Mouse (Mus musculus): ENCODE results near the gene Vgll1. TPM values are rescaled to one million over a fixed set of nuclear protein-coding genes. Genes with fewer than 3 reads are reported as not detected.
A peak's percentile ranks its signal among the peaks of the same experiment; 100 is the strongest.

Gene Vgll1
- not detected in 2 replicates for polyA plus RNA-seq (2015; fragmentation: Nextera tagmentation; extraction: Ambion mirVana)

DNA sequence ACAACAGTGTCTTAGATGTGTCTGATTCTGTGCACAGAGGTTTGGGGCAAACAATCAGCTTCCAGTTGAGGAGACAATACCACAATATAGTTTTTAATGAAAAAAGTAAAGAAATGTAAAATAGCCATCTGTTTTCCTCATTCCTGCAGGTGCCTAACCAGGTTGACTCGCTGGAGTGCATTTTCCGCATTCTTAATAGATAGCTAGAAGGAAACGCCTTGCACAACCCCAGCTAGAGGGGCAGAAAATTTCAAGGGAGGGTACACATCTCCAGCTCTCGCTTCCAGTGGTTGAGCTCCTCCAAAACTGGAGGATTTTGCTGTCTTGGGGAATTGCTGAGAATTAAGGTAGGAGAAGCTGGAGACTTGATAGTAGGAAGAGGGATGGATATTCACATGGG lies at the start of gene Vgll1:
Vgll1 (plus strand) TSS at position 301 of the 400 bp plus-strand sequence.
- no peak for ATAC-seq
- H3K36me3 ChIP-seq (ENCODE audit: poor library complexity, severe bottlenecking): no peaks in the 10 kb centered on the region
- no peak within 1 kb of the TSS for H3K27ac ChIP-seq
- no peak within 1 kb of the TSS for H3K9ac ChIP-seq
- H3K27me3 ChIP-seq: no peaks in the 10 kb centered on the region
- H3K4me2 ChIP-seq: no peak within 1 kb of the TSS
- H3K4me3 ChIP-seq: no peak within 1 kb of the TSS
- no peaks in the 10 kb centered on the region for H3K4me1 ChIP-seq
- H3K9me3 ChIP-seq (replicated peaks): no peaks in the 10 kb centered on the region
- 83% methylated on average over 4 of the region's 4 CpGs for WGBS

DNA sequence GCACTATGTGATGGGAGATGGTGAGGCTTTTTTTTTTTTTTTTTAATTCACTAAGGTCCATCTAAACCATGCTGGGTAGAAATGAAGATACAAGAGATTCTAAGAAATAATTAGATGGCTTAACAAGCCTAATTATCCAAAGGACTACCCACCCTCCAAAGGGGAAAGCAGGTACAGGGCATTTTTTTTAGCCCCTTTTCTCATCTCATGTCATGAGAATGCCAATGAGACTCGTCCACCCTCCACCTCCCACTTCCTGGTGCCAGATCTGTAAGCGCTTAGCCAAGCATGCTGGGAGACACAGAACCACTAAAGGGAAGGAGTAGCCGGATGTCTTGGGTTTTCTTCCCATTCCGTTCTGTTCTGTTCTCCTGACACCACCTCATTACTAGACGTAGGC lies 45.1 kb upstream of the Vgll1 start, which contains the start of gene Brs3:
Brs3 (plus strand) TSS at position 301 of the 400 bp plus-strand sequence.
- no peaks in the 10 kb centered on the region for H3K4me1 ChIP-seq
- H3K9me3 ChIP-seq (replicated peaks): no peaks in the 10 kb centered on the region
- H3K27ac ChIP-seq: no peak within 1 kb of the TSS
- no peak within 1 kb of the TSS for H3K4me2 ChIP-seq
- no peak for ATAC-seq
- no peaks in the 10 kb centered on the region for H3K27me3 ChIP-seq
- 85% methylated on average over 5 of the region's 5 CpGs for WGBS
- no peak within 1 kb of the TSS for H3K4me3 ChIP-seq
- no peak within 1 kb of the TSS for H3K9ac ChIP-seq
- no peaks in the 10 kb centered on the region for H3K36me3 ChIP-seq (ENCODE audit: poor library complexity, severe bottlenecking)

DNA sequence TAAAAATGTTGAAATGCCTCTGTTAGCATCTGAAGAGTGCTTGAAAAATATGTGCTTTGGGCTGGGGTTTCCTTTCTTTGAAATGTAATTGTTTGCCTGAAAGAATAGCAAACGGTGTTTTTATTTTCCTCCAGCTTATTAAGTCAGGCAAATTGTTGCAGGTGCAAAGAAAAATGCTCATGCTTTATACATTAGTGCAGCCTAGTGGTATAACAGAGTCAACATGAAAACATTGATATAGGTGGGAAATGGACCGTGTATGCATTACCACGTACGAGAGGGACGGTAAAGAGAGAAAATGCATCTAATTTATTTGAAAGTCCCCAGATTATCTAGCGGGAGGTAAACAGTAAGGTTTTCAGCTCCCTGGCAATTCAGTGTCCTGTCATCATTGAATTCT lies 44.0 kb upstream of the Vgll1 start:
- no peak overlapping the region for H3K27ac ChIP-seq
- no peaks in the 10 kb centered on the region for H3K4me1 ChIP-seq
- no peak for ATAC-seq
- no peaks in the 10 kb centered on the region for H3K36me3 ChIP-seq (ENCODE audit: poor library complexity, severe bottlenecking)
- H3K9me3 ChIP-seq (replicated peaks): no peaks in the 10 kb centered on the region
- H3K27me3 ChIP-seq: no peaks in the 10 kb centered on the region
- H3K4me3 ChIP-seq: no peak overlapping the region
- WGBS: 69% methylated on average over 6 of the region's 6 CpGs
- no peak overlapping the region for H3K9ac ChIP-seq
- H3K4me2 ChIP-seq: no peak overlapping the region

DNA sequence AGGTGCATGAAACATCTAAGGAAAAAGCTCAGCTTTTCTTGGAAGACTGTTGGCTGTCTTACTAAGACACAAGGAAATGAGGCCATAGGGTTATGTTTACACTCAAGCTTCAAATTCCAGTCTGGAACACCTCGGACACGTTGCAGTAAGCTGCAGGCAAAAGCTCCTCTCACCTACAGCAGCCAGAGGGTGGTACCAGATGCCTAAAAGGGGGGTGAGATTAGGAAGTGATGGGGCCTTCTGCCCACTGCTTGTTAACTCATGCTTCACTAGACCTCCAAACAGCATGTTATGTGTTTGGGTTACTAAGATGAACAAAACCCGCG lies 35.1 kb upstream of the Vgll1 start:
- 9% methylated on average over 4 of the region's 4 CpGs for WGBS
- Histone ChIP-seq H3K4me1 (0 out of 2 replicates have a peak, but pooled peaks cover 7% of the 10 kb centered on the region), H3K4me2 (peak overlapping the region; percentile 51), H3K9me3 (replicated peaks) (no peaks in the 10 kb centered on the region), H3K27me3 (no peaks in the 10 kb centered on the region), H3K27ac (peak overlapping the region; percentile 94), H3K4me3 (peak overlapping the region; percentile 55), H3K9ac (peak overlapping the region; percentile 68; the same call in 1 of the 2 replicates), H3K36me3 (ENCODE audit: poor library complexity, severe bottlenecking) (peaks cover 10% of the 10 kb centered on the region; the same call in 1 of the 2 replicates)
- ATAC-seq: peak; percentile 78

DNA sequence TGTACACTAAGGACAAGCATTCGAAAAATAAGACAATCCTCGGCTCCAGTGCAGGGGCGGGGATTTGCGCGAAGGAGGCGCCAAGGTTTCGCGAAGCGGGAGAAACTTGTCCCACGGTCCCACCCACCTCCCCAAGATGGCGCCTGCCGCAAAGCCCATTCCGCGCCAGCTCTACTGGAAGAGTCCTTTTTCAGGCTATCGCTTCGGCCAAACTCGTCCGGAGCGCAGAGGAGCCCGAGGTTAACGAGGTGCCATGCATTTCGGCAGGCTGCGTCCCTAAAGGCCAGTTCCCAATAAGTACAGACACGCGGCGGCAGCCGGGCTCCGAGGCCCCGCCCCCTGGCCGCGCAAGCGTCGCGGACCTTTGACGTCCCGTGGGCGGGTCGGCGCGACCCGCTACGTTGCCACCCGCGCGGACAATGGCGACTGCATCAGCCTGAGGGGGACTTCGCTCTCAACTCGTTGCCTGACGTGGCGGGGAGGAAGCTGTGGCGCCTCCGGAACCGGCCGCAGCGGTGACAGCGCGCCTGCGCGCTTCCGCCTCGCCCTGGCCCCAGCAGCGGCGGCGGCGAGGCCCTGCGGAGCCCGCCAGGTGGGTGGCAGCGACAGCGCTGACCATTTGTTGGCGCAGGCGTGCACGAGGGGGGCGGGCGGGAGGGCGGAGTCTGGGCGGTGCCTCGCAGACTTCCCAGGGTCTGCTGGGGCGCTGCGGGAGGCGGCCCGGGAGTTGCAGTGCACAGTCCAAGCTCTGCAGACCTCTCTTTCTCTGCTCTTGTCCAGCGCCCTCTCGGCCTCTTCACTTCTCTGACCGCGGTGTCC lies 34.5 kb upstream of the Vgll1 start, which contains the start of gene Htatsf1:
Htatsf1 (plus strand) TSS at position 410 of the 819 bp plus-strand sequence.
- Histone ChIP-seq H3K9me3 (replicated peaks) (no peaks in the 10 kb centered on the region), H3K9ac (peak within 1 kb of the TSS; percentile 68), H3K27me3 (no peaks in the 10 kb centered on the region), H3K4me1 (0 out of 2 replicates have a peak, but pooled peaks cover 7% of the 10 kb centered on the region), H3K27ac (peak within 1 kb of the TSS; percentile 94), H3K4me3 (peak within 1 kb of the TSS; percentile 55), H3K36me3 (ENCODE audit: poor library complexity, severe bottlenecking) (peaks cover 10% of the 10 kb centered on the region; the same call in 1 of the 2 replicates), H3K4me2 (peak within 1 kb of the TSS; percentile 61)
- peak; percentile 97 for ATAC-seq
- 21% methylated on average over 57 of the region's 85 CpGs for WGBS

DNA sequence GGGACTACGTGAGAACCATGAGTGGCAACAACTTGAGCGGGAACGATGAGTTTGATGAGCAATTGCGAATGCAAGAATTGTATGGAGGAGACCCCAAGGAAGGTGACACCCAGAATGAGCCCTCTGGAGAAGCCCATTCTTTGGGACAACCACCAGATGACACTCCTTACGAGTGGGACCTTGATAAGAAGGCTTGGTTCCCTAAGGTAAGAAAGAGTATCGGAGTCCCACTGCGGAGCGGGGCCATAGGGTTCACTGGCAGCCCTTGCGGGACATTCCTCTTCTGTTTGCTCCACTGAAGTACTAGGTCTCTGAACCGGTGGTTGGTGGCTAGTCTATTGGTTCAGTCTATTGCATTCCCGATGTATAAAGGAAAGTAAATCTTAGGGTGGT lies 33.9 kb upstream of the Vgll1 start:
- Histone ChIP-seq H3K27ac (peak overlapping the region; percentile 94; the same call in 1 of the 2 replicates), H3K4me1 (0 out of 2 replicates have a peak, but pooled peaks cover 7% of the 10 kb centered on the region), H3K36me3 (ENCODE audit: poor library complexity, severe bottlenecking) (peaks cover 10% of the 10 kb centered on the region; the same call in 1 of the 2 replicates), H3K4me3 (peak overlapping the region; percentile 55), H3K9ac (peak overlapping the region; percentile 68), H3K4me2 (peak overlapping the region; percentile 61), H3K9me3 (replicated peaks) (no peaks in the 10 kb centered on the region), H3K27me3 (no peaks in the 10 kb centered on the region)
- WGBS: 27% methylated on average over 11 of the region's 11 CpGs
- ATAC-seq: no peak

DNA sequence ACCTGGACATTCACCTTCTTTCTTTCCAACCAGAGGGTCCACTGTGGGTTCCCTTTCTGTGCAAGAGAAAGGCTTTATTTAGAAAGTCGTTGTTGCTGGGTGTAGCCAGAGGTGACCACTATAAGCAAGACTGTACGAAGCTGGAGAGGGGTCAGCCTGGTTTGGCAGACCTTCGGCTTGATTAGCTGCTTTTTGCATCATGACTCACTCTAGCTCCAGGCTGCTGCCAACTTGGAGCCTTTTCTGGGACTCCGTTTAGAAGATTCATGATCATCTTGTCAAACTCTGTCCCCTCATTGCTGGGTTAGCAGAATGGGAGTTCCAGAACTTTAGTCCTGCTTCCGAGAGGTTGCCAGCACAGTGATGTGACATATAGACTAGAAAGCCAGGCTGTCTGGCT lies 6.4 kb upstream of the Vgll1 start:
- no peaks in the 10 kb centered on the region for H3K27me3 ChIP-seq
- no peak overlapping the region for H3K9ac ChIP-seq
- no peak overlapping the region for H3K4me2 ChIP-seq
- WGBS: 89% methylated on average over 5 of the region's 5 CpGs
- no peaks in the 10 kb centered on the region for H3K4me1 ChIP-seq
- H3K27ac ChIP-seq: no peak overlapping the region
- no peak overlapping the region for H3K4me3 ChIP-seq
- ATAC-seq: no peak
- no peaks in the 10 kb centered on the region for H3K9me3 ChIP-seq (replicated peaks)
- no peaks in the 10 kb centered on the region for H3K36me3 ChIP-seq (ENCODE audit: poor library complexity, severe bottlenecking)

DNA sequence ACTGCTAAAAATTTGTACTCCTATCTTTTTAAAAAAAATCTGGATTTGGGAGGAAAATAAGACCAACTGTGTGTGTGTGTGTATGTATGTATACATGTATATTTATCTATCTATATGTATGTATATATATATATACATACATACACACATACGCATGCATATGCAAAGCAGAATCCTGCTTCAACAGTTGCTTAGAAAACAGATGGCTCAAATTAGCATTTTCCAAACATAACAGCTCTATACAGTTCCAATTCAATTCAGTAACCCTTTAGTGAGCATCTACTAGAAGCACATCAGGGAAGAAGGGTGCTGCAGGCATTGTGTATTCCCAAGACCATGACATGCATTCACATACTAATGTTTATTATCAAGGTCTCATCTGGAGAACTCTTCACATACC lies 15.5 kb downstream of the Vgll1 start:
- Histone ChIP-seq H3K27me3 (no peaks in the 10 kb centered on the region), H3K27ac (no peak overlapping the region), H3K9me3 (replicated peaks) (no peaks in the 10 kb centered on the region), H3K4me1 (no peaks in the 10 kb centered on the region), H3K4me3 (no peak overlapping the region), H3K9ac (no peak overlapping the region), H3K36me3 (ENCODE audit: poor library complexity, severe bottlenecking) (no peaks in the 10 kb centered on the region), H3K4me2 (no peak overlapping the region)
- ATAC-seq: no peak
- WGBS: 86% methylated on average over 1 of the region's 1 CpGs

DNA sequence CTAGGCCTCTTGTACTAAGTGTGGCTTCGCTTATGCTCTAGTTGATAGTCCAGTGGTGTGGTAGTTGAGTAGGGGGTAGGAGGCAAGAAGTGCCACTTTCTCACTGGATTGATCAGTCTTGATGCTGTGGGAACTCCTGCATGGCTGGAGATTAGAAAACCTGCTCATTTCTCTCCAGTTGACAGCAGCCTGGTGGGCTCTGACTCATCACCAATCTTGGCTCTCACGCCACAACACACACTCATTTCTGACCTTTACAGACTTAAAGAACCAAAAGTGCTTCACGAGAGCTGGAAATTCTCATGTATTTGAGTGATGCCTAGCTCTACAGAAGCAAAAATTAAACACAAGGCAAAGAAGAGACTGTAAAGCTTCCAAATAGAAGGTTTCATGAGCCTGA lies 19.1 kb downstream of the Vgll1 start:
- H3K4me2 ChIP-seq: no peak overlapping the region
- no peaks in the 10 kb centered on the region for H3K36me3 ChIP-seq (ENCODE audit: poor library complexity, severe bottlenecking)
- H3K9ac ChIP-seq: no peak overlapping the region
- no peak overlapping the region for H3K27ac ChIP-seq
- no peak for ATAC-seq
- H3K9me3 ChIP-seq (replicated peaks): no peaks in the 10 kb centered on the region
- WGBS: 92% methylated on average over 3 of the region's 3 CpGs
- no peak overlapping the region for H3K4me3 ChIP-seq
- H3K4me1 ChIP-seq: no peaks in the 10 kb centered on the region
- H3K27me3 ChIP-seq: no peaks in the 10 kb centered on the region

DNA sequence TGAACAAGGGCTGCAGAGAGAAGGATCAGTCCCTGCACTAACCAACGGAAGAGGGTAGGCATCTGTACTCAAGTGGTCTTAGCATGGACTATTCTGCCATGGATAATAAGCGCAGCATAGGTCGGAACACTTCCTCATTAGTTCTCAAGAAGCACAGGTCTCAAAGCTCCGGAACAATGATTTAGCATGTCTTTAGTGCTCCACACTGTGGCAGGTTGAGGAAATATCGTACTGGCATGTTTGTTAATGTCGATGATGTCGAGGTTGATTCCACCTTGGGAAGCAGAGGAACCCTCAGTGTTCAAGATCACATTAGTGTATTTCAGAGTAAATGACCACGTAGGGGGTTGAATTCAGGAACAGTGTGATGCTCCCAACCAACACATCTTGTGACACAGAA lies 30.2 kb downstream of the Vgll1 start:
- no peak overlapping the region for H3K27ac ChIP-seq
- H3K9me3 ChIP-seq (replicated peaks): no peaks in the 10 kb centered on the region
- ATAC-seq: no peak
- WGBS: 83% methylated on average over 8 of the region's 8 CpGs
- no peak overlapping the region for H3K9ac ChIP-seq
- no peaks in the 10 kb centered on the region for H3K4me1 ChIP-seq
- no peaks in the 10 kb centered on the region for H3K27me3 ChIP-seq
- H3K4me2 ChIP-seq: no peak overlapping the region
- no peaks in the 10 kb centered on the region for H3K36me3 ChIP-seq (ENCODE audit: poor library complexity, severe bottlenecking)
- no peak overlapping the region for H3K4me3 ChIP-seq

DNA sequence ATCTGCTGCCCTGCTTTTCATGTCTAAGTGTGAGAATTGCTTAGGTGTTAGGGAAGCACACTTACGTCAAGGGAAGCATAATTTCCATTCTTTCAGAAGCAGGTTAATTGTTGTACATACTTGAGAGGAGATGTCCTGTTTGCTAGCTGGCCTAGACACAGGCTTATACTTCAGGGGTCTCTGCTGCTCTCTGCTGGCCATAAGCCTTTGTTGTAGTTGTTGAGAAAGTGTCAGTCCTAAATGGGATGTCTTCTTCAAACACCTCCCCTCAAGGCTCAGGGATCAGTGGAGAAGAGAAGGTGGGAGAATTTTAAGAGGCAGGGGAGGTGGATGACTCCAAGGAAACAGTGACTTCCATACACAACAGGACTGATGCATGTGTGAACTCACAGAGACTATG lies 32.9 kb downstream of the Vgll1 start:
- no peak overlapping the region for H3K27ac ChIP-seq
- no peaks in the 10 kb centered on the region for H3K36me3 ChIP-seq (ENCODE audit: poor library complexity, severe bottlenecking)
- H3K4me1 ChIP-seq: no peaks in the 10 kb centered on the region
- H3K9me3 ChIP-seq (replicated peaks): no peaks in the 10 kb centered on the region
- whole genome bisulfite sequencing: 82% methylated on average over 1 of the region's 1 CpGs
- H3K4me3 ChIP-seq: no peak overlapping the region
- no peaks in the 10 kb centered on the region for H3K27me3 ChIP-seq
- no peak overlapping the region for H3K4me2 ChIP-seq
- ATAC-seq: no peak
- H3K9ac ChIP-seq: no peak overlapping the region

DNA sequence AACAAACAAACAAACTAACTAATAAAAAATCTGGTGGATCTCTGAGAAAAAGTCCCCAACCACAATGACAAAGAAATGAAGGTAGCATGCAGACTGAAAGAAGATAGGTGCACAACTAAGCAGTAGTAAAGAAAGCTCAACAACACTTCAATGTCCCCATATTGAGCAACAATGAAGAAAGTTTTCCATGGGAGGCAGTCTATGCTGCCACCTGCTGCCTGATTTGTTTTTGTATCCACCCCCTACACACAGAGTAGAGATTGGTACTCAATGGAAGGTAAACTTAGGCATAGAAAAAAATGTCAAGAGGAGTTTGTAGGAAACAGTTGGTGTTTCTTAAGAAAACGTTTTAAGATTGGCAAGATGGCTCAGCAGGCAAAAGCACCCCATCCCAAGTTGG lies 42.7 kb downstream of the Vgll1 start:
- ATAC-seq: no peak
- H3K9ac ChIP-seq: no peak overlapping the region
- H3K4me3 ChIP-seq: no peak overlapping the region
- H3K4me2 ChIP-seq: no peak overlapping the region
- H3K36me3 ChIP-seq (ENCODE audit: poor library complexity, severe bottlenecking): no peaks in the 10 kb centered on the region
- H3K27me3 ChIP-seq: no peaks in the 10 kb centered on the region
- WGBS: 27% methylated on average over 1 of the region's 1 CpGs
- H3K9me3 ChIP-seq (replicated peaks): no peaks in the 10 kb centered on the region
- H3K4me1 ChIP-seq: no peaks in the 10 kb centered on the region
- H3K27ac ChIP-seq: no peak overlapping the region

DNA sequence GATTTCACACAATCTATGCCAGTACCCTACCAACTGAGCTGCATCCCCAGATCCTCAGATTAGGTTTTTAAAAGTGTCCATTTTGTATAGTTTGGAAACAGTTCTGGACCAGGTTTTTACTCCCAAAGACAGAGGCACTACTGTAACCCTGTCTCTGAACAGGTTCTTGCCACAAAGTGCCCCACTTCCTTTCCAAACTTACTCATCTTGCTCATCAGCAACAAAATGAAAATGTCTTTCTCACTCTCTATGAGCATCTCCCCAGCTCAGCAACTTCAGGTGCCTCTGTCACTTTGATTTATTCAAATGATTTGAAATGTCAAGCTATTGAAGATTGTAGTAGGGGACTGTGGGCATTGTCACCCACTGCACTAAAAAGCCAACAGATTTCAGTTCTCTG lies 49.7 kb downstream of the Vgll1 start:
- Histone ChIP-seq H3K9ac (no peak overlapping the region), H3K27ac (no peak overlapping the region), H3K4me3 (no peak overlapping the region), H3K4me1 (no peaks in the 10 kb centered on the region), H3K9me3 (replicated peaks) (no peaks in the 10 kb centered on the region), H3K4me2 (no peak overlapping the region), H3K36me3 (ENCODE audit: poor library complexity, severe bottlenecking) (no peaks in the 10 kb centered on the region), H3K27me3 (no peaks in the 10 kb centered on the region)
- ATAC-seq: no peak
